Mouse (Mus musculus): ENCODE measurements at regions not wholly inside any gene's neighbourhood (a gene's known extent, or its start where the extent isn't known, plus 50 kb on each side); places are given as distances from the start of the nearest gene placed in this dataset.
A peak's percentile ranks its signal among the peaks of the same experiment; 100 is the strongest.

DNA sequence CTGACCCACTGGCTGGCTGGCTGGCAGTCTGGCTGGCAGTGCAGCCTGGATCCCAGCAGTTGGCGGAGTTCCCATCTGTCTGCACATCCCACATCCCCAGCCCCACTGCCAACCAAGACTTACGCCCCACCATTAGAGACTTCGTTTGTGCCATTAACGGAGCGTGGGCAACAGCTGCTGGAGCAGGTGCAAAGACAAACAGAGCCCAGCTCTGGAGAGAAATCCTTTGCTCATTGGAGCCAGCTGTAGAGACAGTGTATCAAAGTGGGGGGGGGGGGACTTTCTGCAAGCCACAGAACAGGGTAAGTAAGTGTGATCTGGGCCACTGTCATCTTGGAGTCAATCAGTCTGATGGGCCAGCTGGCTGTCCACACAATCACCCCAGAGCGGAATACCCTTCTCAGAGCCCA lies 52.3 kb downstream of the Rplp1 start:
- no peak for DNase-seq

DNA sequence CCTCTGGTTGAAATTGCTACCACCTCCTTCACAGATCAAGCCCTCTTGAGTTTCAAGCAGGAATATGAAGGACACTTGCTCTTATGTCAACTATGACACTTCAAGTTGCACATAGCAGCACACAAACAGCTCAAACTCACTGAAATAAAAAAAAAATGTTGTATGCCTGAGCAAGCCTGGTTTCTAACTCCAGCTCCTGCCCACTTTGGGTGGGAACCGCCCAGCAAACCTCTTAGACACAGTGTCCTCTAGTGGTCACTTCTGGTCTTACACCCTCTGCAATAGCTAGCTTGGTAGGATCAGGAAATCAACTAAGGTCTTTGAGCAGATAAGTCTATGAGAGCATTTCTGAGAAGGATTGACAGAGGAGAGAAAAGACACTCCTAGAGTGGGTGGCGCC lies 54.2 kb downstream of the Rplp1 start:
- DNase-seq, result no peak

DNA sequence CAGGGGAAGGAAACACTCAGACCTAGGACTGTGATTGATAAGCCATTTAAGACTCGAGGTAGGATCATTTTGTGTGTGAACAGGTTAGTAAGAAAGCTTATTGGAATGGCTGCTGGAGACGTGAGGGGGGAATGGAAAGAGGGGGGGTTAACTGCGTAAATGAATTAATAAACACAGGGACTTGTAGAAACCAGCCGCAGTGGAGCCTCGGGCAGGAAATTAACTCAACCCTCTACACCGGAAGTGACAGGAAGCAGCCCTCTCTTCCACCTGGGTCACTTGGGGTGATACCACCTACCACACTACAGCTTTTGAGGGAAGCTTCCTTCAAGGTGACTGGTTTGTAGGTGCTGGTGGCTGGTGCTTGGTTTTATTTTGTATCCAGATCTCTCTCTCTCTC lies 54.9 kb downstream of the Rplp1 start:
- DNase-seq, result no peak

DNA sequence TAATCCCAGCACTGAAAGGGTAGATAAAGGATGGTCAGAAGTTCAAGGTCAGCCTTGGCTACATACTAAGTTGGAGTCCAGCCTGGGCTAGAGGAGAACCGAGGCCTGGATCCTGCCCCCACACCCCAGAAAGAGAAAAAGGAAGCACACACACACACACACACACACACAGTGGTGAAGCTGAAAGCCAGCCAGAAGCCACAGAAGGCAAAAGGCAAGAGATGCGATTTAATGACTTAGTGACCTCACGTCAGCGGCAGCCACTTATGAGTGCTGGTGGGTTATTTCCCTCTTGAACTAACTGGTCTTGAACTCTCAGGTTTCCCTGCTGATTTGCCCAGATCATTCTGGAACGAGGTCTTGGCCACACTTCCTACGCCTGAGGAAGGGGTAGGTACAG lies 56.5 kb downstream of the Rplp1 start:
- no peak for DNase-seq

DNA sequence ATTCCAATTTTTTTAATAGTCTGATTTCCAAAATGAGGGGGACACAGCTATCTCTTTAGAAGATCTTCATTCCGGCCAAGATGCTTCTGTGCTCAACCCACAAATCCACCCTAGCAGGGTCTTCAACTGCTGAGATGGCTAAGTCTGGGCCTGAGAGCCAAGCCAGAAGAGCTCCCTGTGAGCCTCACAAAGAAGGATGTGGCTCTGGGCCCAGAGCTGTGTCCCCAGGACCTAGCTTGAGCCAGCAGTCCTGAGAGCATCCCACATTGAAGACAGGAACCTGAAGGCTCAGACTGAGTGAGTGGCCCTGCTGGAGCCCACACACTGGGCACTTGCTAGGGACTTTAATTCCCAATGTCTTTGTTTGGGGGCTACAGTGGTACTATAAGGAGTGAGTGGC lies 57.7 kb downstream of the Rplp1 start:
- peak; percentile 32 for DNase-seq

DNA sequence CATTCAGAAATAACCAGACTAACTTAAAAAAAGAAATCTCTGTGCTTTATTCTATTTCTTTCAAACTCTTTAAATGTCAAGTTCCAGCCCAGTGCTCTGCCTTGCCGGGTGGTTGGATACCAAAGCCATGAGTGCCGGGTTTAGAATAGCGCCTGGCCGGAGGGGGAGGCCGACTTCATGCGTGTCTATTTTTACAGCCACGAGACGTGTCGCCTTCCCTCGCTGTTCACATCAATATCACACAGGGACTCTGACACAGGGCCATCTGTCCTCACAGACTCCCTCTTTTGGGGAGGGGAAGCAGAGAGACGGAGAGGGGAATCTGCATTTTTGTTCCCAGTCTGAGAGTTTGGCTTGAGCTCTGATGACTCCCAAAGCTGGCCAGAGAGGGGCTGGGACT lies 58.7 kb downstream of the Rplp1 start:
- no peak for DNase-seq

DNA sequence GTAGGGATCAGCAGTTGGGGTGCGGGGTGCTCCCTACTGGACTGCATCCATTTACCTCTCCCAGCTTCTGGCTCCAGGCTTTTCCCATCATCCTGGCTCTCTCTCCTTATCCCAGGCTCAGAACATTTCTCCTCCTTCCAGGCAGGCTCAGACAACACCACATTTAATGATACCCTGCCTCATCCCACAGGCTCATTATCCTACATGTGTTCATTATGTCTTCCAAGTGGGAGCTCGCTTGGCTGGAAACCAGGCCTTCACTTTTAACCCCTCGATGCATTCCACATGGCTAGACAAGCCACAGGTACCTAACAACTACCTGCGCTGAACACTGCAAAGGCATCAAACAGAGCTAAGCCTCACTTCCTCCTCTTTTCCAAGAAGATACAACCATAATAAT lies 60.5 kb downstream of the Rplp1 start:
- no peak for DNase-seq

DNA sequence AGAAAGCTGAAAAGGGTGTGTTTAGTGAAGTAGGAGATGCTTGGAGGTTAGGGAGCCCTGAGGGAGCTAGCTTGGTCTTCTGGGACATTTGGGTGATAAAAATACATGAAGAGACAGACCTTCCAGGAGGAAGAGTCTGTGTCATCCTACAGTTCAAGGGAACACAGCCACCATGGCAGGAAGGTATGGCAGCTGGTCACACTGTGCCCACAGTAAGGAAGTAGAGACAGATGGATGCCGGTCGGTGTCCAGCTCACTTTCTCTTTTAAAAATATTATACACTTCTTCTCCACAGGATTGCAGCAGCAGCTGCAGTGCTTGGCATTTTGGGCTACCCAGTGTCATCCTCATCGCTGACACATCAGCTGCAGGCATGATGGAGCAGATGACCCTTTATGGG lies 63.0 kb downstream of the Rplp1 start:
- peak; percentile 47 for DNase-seq

DNA sequence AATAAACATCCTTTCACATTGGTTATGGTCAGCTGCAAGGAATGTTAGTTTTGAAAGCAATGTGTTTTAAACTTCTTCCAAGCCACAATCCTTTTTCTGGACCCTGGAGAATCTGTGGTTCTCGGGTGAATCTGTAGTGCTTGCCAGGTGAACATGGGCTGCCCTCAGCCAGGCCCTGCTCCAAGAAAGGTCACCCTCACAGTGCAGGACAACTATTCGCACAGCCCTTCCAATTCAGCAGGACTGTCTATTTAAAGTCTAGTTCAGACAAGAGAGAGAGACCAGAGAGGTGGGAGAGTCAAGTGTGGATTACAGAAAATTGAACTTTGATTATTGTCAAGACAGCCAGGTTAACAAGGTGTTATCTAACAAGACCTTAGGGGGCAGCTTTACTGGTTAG lies 65.9 kb downstream of the Rplp1 start:
- DNase-seq, result no peak

DNA sequence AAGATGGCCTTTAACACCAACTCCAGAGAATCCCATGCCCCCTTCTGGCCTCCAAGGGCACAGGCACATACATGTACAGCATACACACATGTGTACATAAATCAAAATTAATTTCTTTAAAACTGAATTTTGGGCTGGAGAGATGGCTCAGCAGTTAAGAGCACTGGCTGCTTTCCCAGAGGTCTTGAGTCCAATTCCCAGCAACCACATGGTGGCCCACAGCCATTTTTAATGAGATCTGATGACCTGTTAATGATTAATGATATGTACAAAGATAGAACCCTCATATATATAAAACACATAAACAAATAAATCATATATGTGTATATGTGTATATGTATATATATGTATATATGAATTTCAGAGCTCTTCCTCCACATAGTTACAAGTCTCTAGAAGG lies 66.8 kb downstream of the Rplp1 start:
- no peak for DNase-seq

DNA sequence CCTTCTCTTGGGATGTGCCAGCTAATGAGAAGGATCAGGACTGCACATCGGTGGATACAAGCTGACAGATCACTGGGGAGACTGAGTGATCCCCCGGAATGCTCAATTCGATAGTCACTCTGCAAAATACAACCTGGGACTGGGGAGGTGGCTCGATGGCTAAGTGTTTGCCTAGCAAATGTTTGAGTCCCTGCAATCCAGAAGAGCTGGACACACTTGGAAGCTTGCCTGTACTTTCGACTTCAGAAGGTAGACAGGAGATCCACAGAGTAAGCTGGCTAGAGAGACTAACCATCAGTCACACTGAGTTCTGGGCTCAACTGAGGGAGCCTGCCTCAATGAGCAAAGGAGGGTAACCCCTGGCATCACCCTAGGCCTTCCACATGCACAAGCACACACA lies 69.7 kb downstream of the Rplp1 start:
- no peak for DNase-seq

DNA sequence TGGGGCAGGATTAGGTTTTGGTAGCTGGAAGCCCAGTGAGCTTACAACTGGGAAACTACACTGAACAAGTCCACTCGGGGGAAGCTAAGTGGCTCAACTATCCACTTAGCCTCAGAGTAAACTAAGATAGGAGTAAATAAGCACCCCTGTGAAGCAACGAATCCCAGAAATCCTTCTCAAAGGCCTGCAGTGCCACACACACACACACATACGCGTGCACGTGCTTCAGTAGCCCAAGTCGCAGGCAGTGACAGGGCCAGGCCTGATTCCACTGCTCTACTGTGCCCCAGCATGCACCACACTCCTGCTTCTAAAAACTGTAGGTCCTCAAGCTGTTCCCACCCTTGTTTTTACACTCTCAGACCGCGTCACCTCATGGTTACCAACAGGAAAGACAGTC lies 70.2 kb downstream of the Rplp1 start:
- DNase-seq, result no peak

DNA sequence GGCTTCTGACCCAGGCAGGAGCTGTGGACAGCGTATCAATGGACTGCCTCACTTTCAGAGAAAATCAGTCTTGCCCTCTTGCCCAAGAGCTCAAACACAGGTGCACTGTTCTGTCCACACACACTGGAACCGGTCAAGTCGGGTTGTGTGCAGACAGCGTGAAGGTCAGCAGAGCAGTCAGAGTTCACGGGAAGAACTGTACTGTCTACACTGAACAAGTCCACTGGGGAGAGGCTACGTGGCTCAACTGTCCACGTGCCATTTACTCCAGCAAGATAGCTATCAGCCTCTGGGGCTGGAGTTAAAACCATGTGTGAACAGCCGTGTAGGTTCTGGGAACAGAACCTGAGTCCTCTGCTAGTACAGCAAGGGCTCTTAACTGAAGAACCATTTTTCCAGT lies 70.8 kb downstream of the Rplp1 start:
- no peak for DNase-seq

DNA sequence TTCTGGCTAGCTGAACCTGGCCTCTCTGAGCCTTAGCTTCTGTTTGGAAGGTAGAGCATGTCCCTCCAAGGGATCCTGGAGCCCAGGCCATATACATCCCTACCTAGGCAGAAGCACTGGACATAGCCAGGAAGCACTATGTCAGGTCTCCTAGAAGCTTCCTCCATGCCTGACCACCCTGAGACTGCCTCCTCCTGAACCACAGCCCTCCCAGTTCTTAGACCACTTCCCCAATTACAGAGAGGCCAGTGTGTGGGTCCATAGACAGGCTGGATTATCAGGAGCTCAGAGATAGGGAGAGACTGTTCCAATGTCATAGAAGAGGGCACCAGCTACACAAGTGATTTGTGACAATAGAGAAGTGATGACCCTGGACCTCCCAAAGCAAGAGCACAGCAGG lies 72.0 kb downstream of the Rplp1 start:
- no peak for DNase-seq

DNA sequence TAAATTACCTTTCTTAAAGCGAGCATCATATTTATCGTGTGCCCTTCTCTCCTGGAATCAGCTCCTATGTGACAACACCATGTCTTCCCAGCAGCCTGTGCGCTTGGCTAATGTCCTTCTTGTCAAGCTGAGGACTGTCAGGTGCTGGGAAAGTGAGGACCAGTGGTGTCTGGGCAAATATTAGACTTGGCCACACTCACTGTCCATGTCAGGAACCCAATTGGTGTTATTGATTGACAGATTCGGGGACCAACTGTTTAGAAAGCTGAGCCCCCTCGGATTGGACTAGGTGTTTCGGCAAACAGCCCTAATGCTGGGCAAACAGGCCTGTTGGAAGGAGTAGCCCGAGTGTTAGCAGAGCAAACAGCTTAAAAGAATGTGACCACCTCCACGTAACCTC lies 73.1 kb downstream of the Rplp1 start:
- DNase-seq, result no peak

DNA sequence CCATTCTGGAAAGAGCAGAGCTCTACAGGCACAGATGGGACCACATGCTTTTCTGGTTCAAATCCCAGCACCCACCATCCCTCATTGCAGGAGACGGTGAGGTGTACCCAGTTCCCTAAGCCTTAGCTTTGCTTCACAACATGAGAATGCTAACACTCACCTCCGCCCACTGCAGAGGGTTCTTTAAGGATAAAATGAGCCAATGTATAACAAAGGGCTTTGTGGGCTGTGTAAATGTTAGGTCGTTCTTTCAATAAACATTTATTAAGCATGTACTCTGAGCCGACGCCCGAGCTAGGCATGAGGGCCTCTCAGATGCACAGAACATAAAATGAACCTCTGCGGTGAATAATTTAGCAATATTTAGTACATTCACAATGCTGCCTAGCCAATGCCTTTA lies 74.0 kb downstream of the Rplp1 start:
- DNase-seq, result no peak

DNA sequence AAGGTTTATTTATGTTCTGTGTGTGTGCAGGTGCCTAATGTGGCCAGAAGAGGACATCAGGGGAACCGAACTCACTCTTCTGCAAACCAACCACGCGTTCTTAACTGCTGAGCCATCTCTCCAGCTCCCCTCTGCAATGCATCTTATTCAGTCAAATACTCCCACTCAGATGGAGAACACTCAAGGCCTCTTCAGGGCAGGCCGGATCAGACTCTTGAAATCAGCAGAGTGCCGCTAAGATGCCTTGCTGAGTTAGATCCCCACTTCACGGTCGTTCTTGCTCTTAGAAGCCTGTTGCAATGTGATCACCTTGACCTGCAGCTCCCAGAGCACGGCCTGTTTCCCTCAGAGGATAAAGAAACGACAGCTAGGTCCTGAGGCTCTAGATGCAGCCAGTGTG lies 81.1 kb downstream of the Rplp1 start:
- DNase-seq, result no peak

DNA sequence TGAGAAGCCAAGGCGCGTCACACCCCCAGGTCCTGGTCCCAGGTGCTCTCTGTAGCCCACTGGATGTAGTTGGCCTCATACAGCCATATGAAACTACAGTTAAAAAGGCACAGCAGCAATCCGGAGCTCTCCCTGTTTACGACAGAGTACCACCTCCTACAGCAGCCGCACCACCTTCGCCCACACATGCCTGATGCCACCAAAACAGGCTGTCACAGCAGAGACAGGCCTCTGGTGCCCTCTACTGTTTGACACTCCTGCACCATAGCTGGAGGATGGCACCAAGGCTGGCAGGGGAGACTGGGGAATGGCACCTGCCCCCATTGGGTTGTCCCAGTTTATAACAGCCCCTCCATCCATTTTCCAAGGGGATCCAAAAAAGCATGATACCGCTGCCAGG lies 84.1 kb downstream of the Rplp1 start:
- DNase-seq, result peak; percentile 71

DNA sequence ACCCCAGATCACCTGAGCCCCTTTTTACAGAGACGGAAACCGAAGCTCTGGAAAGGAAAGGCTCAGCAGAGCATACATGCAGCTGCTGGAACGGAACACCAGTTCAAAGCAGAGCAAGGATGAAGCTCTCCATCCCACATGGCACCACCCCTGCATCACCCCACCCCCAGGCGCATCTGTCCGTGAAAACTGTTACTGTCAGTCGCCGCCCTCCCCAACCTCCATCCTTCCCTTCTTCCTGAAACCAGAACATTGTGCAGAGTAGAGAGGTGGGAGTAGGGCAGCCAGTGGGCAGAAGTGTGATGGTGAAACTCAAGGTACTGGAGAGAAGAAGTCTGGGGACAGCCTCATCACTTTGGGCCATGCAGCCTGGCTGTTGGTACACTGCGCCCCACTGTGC lies 84.6 kb downstream of the Rplp1 start:
- no peak for DNase-seq

DNA sequence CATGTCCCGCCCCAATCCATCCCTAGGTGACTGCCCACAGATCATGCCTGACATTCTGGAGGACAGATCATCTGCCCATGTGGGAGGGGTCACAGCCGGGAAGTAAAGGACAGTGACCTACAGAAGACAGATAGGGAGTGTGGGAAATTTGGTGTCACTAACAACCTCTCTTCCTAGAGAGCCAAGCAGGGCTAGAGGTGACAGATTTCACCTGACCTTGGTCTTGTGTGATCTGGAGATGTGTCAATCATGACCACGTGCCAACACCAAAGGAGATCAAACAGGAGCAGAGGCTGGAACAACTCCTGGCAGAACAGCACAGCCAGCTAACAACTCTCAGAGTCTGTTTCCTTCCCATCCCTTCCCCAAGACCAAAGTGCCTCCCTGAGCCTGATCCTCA lies 85.0 kb downstream of the Rplp1 start:
- no peak for DNase-seq

DNA sequence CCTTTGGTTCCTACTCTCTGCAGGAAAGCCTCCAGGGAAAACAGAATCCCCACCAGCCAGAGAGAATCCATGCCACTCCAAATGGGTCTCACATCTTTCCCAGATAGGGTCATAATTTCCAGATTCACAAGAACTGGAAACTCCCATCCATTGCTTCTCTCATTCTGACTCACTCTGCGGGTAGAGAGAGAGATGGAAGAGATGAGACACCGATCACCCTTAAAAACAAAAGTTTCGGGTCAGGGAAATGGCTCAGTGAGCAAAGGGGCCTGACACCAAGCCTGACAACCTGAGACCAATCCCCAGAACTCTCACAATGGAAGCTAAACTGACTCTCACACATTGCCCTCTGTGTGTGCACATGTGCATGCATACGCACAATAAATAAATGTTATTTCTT lies 86.6 kb downstream of the Rplp1 start:
- no peak for DNase-seq

DNA sequence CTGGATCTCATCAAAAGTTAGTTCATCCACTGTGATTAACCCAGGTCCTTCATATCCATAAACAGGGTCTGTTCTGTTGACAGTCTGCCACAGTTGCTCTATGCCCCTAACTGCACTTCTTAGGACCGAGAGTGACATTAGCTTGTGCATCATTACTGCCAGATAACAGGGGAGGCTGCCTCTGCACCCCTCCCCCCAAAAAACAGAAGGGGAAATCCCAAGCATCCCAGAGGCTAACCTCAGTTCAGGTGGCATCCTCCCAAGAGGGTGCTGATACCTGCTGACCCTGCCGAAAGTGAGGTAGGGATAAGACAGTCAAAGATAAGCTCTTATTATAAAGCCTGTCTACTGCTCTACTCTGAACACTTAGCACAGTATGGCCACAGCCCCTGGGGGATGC lies 87.3 kb downstream of the Rplp1 start:
- DNase-seq, result no peak

DNA sequence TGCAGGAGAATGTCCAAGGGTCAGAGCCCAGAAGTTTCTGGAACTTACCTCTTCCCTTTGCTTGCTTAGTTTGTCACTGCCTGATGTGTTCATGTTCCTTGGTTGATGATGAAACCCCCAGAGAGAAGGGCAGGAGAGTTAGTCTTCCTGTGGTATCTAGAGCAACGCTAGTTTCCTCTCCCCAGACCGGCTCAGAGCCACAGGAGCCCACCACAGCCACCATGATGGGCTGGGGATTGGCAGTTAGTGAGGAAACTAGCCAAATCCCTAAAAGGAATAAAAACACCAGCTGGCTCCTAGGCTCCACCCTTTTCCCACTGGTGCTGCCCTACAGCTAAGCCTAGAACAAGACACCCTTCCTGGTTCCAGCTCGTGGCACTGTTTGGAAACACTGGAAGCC lies 87.9 kb downstream of the Rplp1 start:
- no peak for DNase-seq

DNA sequence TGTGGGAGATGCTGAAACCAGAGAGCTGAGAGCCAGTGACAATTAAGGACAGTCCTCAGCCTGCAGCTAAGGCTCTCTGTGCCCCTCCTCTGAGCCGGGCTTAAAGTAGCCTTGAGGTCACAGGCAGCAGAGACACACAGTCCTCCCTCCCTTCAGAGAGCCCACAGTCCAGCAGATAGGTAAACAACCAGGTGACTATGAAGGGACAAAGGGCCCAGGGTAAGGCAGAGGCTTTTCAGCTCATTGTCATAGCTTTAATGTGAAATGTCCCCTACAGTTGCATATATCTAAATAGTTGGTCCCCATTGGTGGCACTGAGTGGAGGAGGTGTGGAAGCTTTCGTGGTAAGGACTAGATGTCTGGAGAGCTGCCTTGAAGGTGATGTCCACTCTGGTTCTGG lies 88.5 kb downstream of the Rplp1 start:
- no peak for DNase-seq

DNA sequence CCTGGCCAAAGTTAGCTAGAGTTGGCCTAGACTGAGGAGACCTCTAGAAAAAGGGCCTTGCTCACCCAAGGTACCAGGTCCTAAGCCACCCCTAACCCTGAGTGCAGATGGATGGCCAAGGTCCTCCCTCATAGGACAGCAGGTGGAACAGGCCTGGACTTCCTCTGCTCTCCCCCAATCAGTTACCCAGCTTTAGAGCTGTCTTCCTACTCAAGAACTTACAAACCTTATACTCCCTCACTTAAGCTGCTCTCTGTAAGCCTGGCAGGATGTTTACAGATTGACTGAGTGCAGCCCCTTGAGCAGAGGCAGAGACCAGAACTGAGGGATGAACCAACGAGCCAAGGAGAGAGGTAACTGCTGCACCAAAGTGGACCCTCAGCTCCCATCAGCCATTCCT lies 94.5 kb downstream of the Rplp1 start:
- no peak for DNase-seq

DNA sequence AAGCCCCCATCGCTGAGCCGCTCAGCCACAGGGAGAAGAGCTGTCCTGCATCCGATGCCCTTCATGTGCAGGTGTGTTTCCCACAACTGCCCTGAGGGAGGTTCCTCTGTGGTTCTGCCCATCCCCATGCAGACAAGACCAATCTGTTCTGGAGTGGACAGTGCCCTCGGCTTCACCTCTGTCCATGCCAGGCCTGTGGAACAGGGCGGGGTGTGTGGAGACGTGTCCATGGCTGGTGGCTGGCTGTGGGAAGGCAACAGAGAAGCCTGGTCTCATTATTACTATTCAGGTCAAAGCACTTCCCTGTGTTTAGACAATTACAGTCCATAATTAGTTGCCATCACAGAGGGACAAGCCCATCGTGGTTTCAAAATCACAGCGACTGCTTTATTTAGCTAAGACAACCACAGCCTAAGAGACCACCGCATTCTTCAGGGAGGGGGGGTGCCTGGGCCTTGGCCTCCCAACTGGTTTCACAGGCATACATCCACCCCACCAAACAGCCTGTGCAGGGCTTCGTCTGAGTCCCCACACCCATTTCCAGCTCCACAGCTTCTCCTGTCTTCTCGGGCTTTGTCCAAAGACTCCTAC lies 97.7 kb downstream of the Rplp1 start:
- DNase-seq, result no peak
